Mouse (Mus musculus) hindbrain, postnatal 0 days (tissue): ENCODE measurements around the gene Igfbp7. TPM values are rescaled to one million over a fixed set of nuclear protein-coding genes. Genes with fewer than 3 reads are reported as not detected.

Experiments
- ATAC-seq: fragments of 200-750 bp; cut with Nextera tagmentation; 2 replicates; pipeline ENCODE4 v1.8.0; 2017; ENCODE audit warnings: mild to moderate bottlenecking, moderate TSS enrichment, moderate library complexity
- DNase-seq: peaks from one replicate; pipeline ENCODE4 v3.0.0-alpha.2; 2015; ENCODE audit warnings: low spot score
- H3K27ac ChIP-seq: fragments of 300-500 bp; sonication (generic); 2 replicates; pipeline ENCODE4 v1.5.1; 2014; ENCODE audit warnings: mild to moderate bottlenecking
- H3K27me3 ChIP-seq: fragments of 300-500 bp; sonication (generic); 2 replicates; pipeline ENCODE4 v1.6.1; 2014; ENCODE audit warnings: low read length, mixed read lengths; ENCODE audit not compliant: insufficient read depth
- H3K36me3 ChIP-seq: fragments of 300-500 bp; sonication (generic); 2 replicates; pipeline ENCODE4 v1.6.1; 2014; ENCODE audit warnings: low read length, mixed read lengths; ENCODE audit not compliant: insufficient read depth
- H3K4me1 ChIP-seq: fragments of 300-500 bp; sonication (generic); 2 replicates; pipeline ENCODE4 v1.6.1; 2014; ENCODE audit warnings: antibody characterized with exemption, low read length, mixed read lengths; ENCODE audit not compliant: insufficient read depth
- H3K4me2 ChIP-seq: fragments of 300-500 bp; sonication (generic); 2 replicates; pipeline ENCODE4 v1.6.1; 2014; ENCODE audit warnings: low read depth, mild to moderate bottlenecking, low read length, moderate library complexity, mixed read lengths
- H3K4me3 ChIP-seq: fragments of 300-500 bp; sonication (generic); 2 replicates; pipeline ENCODE4 v1.5.1; 2014; ENCODE audit warnings: low read length
- H3K9ac ChIP-seq: fragments of 300-500 bp; sonication (generic); replicated peaks from 2 replicates; pipeline ENCODE4 v1.6.1; 2014; ENCODE audit warnings: mild to moderate bottlenecking, low read length, moderate library complexity, mixed read lengths
- H3K9me3 ChIP-seq: fragments of 300-500 bp; sonication (generic); 2 replicates; pipeline ENCODE4 v1.6.1; 2016; ENCODE audit warnings: low read length, mixed read lengths
- CTCF ChIP-seq: IDR thresholded peaks from 2 replicates; pipeline ENCODE4 v1.5.1; 2016; ENCODE audit warnings: antibody characterized with exemption, control low read depth, low read depth
- WGBS: fragments of 180-500 bp; shearing (Covaris S2); extraction: QIAGEN DNeasy Blood & Tissue Kit; methylation state at CpG from one replicate; pipeline ENCODE4 v1.1.7; 2014; 5-methylcytosine and 5-hydroxymethylcytosine counted together
- polyA plus RNA-seq: library from polyadenylated mRNA; unstranded; fragments of >200 nt; fragmentation: Nextera tagmentation; extraction: Ambion mirVana; gene quantifications from 2 replicates; pipeline ENCODE4 v1.2.1, GENCODE M21; 2015
- total RNA-seq: library from RNA; depleted of rRNA; stranded (reverse); fragments of >200 nt; gene quantifications from 2 replicates; pipeline ENCODE4 v1.2.3, GENCODE M21; 2014

The Igfbp7 gene
- total and polyA plus RNA-seq, 2 experiments from 2014 or later, result 45.7 to 99.3 TPM

GRCm38 (mm10) chr5:77436308-77436707 lies 28.5 kb upstream of the Igfbp7 start:
- ATAC-seq (no peak), DNase-seq (no peak)
- Histone ChIP-seq H3K4me2 (no peak overlapping the region), H3K4me3 (no peak overlapping the region), H3K9ac (no peak overlapping the region), H3K36me3 (no peaks in the 10 kb centered on the region), H3K9me3 (no peaks in the 10 kb centered on the region), H3K27me3 (no peaks in the 10 kb centered on the region), H3K27ac (no peak overlapping the region), H3K4me1 (no peaks in the 10 kb centered on the region)
- TF ChIP-seq CTCF, result no peak
- WGBS, result 64% methylated on average over 4 of the region's 4 CpGs

- ATAC-seq (no peak), DNase-seq (no peak)
- Histone ChIP-seq H3K4me2 (0 out of 2 replicates have a peak overlapping the region, but pooled peaks have one; percentile 7), H3K9ac (no peak overlapping the region), H3K9me3 (no peaks in the 10 kb centered on the region), H3K27me3 (no peaks in the 10 kb centered on the region), H3K36me3 (no peaks in the 10 kb centered on the region), H3K4me3 (no peak overlapping the region), H3K4me1 (no peaks in the 10 kb centered on the region), H3K27ac (no peak overlapping the region)
- 74% methylated on average over 11 of the region's 11 CpGs for WGBS
- no peak for TF ChIP-seq CTCF
Measured at GRCm38 (mm10) chr5:77434060-77434459, 26.2 kb upstream of the Igfbp7 start.

- ATAC-seq (no peak), DNase-seq (no peak)
- Histone ChIP-seq H3K4me1 (no peaks in the 10 kb centered on the region), H3K27ac (no peak overlapping the region), H3K9me3 (no peaks in the 10 kb centered on the region), H3K4me2 (no peak overlapping the region), H3K9ac (no peak overlapping the region), H3K36me3 (no peaks in the 10 kb centered on the region), H3K4me3 (no peak overlapping the region), H3K27me3 (no peaks in the 10 kb centered on the region)
- 54% methylated on average over 9 of the region's 9 CpGs for WGBS
- TF ChIP-seq CTCF, result no peak
Measured at GRCm38 (mm10) chr5:77433561-77433960, 25.7 kb upstream of the Igfbp7 start.

GRCm38 (mm10) chr5:77433119-77433518 lies 25.3 kb upstream of the Igfbp7 start:
- 54% methylated on average over 3 of the region's 3 CpGs for WGBS
- no peaks in the 10 kb centered on the region for H3K36me3 ChIP-seq
- ATAC-seq, result no peak

GRCm38 (mm10) chr5:77432446-77432845 lies 24.6 kb upstream of the Igfbp7 start:
- no peak for TF ChIP-seq CTCF
- no peak for ATAC-seq
- Histone ChIP-seq H3K4me1 (no peaks in the 10 kb centered on the region), H3K9me3 (no peaks in the 10 kb centered on the region), H3K27ac (no peak overlapping the region), H3K36me3 (no peaks in the 10 kb centered on the region), H3K27me3 (no peaks in the 10 kb centered on the region), H3K9ac (no peak overlapping the region), H3K4me3 (no peak overlapping the region), H3K4me2 (no peak overlapping the region)
- 76% methylated on average over 2 of the region's 2 CpGs for WGBS
- no peak for DNase-seq

More at GRCm38 (mm10) chr5:77433119-77433518, 25.3 kb upstream of the Igfbp7 start:
- DNase-seq, result no peak
- no peaks in the 10 kb centered on the region for H3K4me1 ChIP-seq
- H3K27ac ChIP-seq, result no peak overlapping the region
- H3K9me3 ChIP-seq, result no peaks in the 10 kb centered on the region
- no peak for TF ChIP-seq CTCF
- no peaks in the 10 kb centered on the region for H3K27me3 ChIP-seq
- no peak overlapping the region for H3K9ac ChIP-seq
- no peak overlapping the region for H3K4me2 ChIP-seq
- H3K4me3 ChIP-seq, result no peak overlapping the region

- Histone ChIP-seq H3K27ac (no peak overlapping the region), H3K36me3 (no peaks in the 10 kb centered on the region), H3K27me3 (no peaks in the 10 kb centered on the region), H3K9ac (no peak overlapping the region), H3K4me3 (no peak overlapping the region), H3K4me1 (no peaks in the 10 kb centered on the region), H3K4me2 (no peak overlapping the region), H3K9me3 (no peaks in the 10 kb centered on the region)
- DNase-seq (no peak), ATAC-seq (no peak)
- TF ChIP-seq CTCF, result no peak
- 78% methylated on average over 9 of the region's 9 CpGs for WGBS
Measured at GRCm38 (mm10) chr5:77431068-77431467, 23.2 kb upstream of the Igfbp7 start.

- Histone ChIP-seq H3K9ac (no peak overlapping the region), H3K4me2 (no peak overlapping the region), H3K36me3 (no peaks in the 10 kb centered on the region), H3K27ac (no peak overlapping the region), H3K4me3 (no peak overlapping the region), H3K27me3 (no peaks in the 10 kb centered on the region), H3K9me3 (no peaks in the 10 kb centered on the region), H3K4me1 (no peaks in the 10 kb centered on the region)
- 66% methylated on average over 11 of the region's 11 CpGs for WGBS
- TF ChIP-seq CTCF, result no peak
- DNase-seq, result no peak
- no peak for ATAC-seq
Measured at GRCm38 (mm10) chr5:77430471-77430870, 22.6 kb upstream of the Igfbp7 start.
